Mouse (Mus musculus) cerebellum, postnatal 36 days (tissue): ENCODE measurements around the gene Gtpbp8.

ENCODE experiments used
- DNase-seq, 2 experiments: peaks; one replicate each; pipeline ENCODE4 v3.0.0; 2021 to 2022; ENCODE audit warnings: mixed read lengths in 2 of 2

The Gtpbp8 gene

DNA sequence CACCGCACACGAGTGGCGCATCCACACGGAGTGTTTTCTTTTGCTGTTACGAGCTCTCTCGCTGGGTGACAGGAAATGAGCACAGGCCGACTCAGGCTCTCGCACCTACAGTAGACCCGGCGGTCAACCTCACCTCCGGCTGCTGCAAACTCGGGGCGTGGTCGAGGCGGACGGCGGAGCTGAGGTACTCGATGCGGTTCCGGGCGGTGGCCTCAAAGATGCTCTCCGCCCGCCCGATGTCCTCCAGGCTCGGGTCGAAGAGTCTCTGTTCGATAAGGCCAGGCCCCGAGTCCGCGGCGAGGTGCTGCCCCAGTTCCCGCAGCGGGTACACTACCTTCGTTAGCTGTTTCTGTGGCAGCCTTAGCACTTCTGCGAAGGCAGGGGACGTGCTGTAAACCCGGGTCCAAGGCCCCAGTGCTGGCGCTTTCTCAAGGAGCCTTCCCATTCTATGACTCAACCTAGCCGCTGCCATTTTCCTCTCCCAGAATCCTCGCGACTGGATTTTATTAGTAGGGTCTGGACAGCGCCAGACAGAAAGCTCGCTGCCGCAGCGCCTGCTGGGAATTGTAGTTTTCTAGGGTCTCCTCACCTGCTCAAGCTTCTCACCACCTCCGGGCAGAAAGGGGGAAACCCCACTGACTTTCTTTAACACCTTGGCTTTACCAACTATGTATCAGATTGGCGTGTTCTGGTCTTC lies at the start of gene Gtpbp8:
Gtpbp8 (minus strand) TSS at position 498 of the 697 bp plus-strand sequence.
- peak; percentile 90 to 93 for DNase-seq

DNA sequence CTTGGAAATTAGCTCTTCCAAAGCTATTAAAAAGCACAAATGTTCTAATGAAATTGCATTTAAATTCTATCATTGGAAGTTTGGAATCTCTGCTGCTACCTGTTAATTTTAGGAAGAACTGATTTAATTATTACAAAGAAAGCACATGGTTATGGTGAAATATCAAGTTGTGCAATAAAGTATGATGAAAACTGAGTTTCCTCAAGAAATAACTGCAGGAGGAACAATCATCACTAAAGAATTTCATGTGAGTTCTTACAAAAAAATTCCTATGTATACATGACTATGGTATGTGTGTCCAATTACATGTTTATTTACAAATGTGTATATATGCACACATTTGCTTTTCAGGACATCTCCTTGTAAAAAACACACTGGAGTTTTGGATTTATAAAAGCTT lies 48.3 kb upstream of the Gtpbp8 start:
- no peak for DNase-seq

DNA sequence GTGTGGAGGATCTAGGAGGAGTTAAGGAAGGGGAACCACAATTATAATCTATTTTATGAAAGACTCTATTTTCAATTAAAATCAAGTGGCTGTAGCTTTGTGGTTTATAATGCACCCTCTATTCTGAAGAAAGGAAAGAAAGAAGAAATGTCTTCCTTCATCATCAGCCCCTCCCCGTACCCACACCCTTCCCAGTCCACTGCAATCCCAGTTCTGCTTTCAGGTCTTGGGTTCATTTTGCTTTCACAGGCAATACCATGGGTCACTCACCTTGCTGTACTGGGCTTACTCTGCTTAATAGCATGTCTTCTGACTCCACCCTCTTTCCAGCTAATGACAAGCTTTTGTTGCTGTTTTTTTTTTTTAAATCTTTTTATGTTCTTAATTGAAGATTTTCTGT lies 40.8 kb upstream of the Gtpbp8 start:
- no peak for DNase-seq

DNA sequence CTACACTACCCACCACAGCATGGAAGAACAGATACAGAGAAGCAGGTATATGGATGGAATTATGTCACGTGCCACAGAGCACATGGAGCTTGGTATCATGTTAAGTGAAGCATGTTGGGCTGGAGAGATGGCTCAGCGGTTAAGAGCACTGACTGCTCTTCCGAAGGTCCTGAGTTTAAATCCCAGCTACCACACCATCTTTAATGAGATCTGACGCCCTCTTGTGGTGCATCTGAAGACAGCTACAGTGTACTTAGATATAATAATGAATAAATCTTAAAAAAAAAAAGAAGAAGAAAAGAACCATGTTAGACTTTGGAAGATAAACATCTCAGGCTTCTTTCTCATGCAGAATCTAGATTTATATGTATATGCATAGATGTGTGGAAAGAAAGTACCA lies 34.6 kb upstream of the Gtpbp8 start:
- no peak for DNase-seq

DNA sequence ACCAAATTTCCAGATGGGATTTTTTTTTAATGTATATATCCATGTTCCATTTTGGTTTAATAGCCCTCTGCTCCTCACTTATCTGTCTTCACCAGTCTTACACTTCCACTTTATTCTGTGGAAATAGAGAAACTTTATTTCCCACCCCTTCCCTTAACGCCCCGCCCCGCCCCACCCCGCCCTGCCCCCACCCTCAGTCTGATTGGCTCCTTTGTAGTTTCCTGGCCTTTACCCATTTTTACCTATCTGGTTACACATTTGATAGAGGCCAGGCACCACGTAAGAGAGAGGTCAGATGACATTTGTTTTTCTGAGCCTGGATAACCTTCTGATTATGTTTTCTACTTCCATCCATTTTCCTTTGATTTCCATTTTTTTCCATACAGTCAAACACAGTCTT lies 33.3 kb upstream of the Gtpbp8 start:
- DNase-seq = no peak

DNA sequence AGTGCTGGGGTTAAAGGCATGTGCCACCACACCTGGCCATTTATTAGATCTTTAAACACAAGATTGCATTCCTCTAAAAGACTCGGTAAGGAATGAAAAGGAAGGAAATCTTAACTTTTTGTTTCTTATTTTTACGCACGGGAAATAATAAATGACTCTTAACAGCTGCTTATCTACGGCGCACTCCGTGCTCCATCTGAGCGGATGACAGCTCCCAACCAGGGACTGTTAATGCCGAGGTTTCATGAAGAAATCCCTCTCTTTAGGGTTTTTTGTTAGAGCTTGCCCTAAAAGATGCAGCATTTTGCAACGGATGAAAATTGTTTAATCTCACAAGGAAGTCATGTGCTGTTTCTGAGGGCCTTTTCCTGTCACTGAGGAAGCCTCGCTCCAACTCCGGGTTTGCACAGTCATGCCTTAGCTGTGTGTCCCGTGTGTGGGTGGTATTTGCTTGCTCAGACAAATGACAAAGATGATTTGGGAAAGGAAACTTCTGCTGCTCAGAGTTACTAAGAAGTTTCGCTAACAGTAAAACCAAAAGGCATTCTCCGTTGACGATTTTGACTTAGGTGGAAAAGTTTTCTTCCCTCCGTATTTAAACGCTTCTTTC lies 32.5 kb upstream of the Gtpbp8 start:
- DNase-seq = no peak

DNA sequence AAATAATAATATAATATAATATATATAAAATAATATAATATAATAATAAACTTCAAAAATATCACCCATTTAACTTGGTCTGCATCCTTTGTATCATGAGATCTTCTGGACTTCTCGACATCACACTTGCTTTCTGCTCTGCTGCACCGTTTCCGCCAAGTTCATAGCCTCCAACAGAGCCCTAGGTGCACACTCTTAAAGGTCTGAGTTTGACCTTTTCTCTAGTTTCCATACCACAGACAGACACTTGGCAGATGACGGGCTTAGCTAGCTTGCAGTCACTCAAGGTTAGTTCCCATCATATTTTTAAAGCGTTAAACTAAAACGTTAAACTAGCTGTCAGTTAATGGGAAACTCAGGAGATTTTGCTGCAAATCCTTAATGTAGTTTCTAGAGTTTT lies 28.0 kb upstream of the Gtpbp8 start:
- no peak for DNase-seq

DNA sequence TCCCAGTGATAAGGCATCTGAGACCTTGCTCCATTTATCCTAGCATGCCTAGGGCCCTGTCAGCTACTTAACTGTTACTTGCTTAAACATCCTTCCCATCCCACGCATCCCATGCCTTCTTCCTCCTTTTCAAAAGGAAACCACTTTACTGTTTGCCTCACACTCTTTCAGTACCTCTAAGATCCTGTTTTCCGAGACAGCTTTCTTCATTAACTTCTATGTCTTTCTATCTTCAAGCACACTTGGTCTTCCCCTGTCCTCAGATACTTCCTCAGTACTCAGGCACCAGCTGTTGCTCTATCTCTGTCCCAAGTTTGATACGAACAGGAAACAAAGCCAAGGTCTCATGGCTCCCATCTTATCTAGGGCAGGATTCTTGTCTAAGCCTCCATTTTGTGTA lies 27.5 kb upstream of the Gtpbp8 start:
- DNase-seq = no peak

DNA sequence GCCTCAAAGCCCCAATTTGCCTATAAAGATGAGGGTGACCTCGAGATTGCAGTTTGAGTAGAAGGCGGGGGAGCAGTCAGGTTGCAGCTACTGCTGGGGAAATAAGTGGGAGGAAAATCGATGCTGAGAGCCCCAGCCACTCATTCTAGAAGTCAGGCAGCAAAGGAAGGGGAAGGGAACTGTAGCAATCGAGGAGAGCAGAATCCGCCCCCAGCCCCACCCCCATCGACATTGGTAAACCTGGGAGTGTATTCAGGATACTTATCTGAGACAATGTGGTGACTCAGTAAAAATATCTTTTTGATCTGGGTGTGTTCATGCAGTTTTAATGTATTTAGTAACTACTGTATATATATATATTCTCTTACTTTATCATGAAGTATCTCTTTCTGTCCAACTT lies 26.4 kb upstream of the Gtpbp8 start:
- DNase-seq = no peak

DNA sequence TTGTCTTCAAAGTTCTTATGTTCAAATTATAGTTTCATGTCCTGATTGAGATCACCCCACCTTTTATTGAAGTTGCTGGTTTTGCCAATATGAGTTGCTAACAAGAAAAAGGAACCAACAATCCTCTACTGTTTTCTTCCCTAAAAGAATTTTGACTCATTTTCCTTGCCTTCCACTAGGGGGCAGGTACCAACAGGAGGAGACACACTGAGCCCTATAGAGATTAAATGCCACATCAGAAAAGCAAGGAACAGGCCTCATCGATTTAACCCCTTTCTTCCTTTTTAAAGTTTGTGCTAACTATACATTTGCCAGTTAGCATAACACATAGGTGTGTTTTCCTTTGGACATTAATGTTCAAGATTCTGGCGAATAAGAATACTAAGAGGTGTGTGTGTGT lies 21.8 kb upstream of the Gtpbp8 start:
- DNase-seq = no peak

DNA sequence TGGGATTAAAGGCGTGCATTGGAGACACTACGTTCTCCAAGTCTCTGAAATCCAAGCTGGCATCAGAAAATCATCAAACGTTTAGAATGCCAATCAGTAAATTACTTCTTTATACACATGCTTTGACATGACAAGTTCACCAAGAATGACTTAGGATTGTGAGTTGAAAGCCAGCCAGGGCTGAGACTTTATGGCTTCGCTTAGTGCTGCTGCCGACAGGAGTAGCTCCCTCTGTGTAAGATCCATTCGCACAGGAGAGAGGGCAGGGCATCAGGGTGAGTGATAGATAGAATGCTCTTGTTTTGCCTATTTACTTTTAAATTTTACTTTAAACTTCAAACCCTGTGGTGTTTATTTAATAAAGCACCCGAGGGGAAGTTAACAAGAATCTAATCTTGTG lies 21.3 kb upstream of the Gtpbp8 start:
- DNase-seq = no peak

DNA sequence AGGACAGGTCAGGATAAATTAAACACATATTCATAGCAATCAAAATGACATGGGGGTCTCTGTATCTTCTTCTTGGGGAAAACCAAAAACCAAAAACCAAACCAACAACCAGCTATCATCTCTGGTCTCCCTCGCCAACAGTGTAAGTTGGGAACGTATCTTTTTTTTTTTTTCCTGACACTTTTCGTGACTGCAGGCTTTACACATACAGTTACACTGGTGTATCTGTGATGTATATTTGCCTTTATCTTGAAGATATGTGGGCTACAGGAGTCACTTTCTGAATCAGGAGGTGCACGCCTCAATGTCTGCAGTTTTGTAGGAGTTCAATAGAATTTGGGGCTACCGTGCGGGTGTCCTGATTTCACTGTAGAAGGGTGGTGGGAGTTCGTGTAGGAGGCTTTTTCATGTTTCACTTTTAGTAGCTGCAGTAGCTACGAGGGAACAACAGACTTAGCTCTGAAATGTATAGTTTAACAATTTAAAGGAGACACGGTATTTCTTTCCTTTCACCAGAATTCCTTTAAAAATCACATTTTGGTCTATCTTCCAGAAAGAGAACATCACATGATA lies 20.2 kb upstream of the Gtpbp8 start:
- DNase-seq = no peak

DNA sequence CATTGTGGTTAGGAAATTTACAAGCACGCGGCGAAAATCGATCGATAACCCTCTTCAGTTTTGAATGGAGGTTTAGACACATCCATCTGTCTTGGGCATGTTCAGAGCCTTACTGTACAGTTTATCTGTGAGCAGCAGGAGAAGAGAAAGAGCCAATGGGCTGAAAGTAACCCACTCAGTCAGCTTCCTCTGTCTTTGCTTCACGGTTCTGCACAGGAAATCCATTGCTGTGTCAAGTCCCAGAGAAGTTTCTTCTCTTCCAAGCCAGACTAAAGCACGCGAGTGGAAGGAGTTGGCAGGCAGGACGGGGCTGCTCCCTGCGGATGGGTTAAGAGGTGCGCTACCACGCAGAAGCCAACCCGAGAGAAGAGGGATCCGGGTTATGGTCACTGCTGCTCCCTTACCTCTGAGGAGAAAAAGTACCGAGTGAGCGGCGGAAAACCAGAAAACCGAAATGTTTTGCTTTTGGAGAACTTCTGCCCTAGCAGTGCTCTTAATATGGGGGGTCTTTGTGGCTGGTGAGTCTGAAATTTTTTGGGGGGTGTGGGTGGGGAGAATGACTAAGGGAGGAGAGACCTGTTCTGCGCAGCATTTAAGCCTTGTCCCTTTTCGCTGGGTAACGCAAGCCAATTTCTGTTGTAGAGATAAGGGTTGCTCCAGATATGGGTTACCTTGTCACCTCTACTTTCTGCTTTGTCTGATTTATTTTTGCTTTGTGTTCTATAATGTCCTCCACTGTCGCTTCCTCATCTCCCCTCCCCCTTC lies 19.6 kb upstream of the Gtpbp8 start, which contains the start of gene Cd200r1:
Cd200r1 (plus strand) TSS at position 182 of the 765 bp plus-strand sequence.
- no peak for DNase-seq

DNA sequence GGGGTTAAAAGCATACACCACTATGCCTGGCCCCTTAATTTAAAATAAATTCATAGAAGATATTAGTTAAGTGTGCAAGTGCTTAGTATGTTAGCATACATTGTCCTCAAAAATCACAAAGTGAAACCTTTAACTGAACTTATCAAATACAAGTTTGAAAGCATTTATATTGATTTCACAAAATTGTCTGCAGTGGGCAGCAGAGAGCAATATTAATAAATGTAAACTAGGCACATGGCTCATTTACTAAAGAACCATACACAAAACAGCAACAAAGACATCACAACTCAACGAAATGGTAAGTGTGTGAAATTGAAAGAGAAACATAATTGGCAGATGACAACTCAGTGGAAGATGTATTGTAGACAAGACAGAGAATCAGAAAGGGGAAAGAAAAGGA lies 15.6 kb upstream of the Gtpbp8 start:
- DNase-seq = no peak

DNA sequence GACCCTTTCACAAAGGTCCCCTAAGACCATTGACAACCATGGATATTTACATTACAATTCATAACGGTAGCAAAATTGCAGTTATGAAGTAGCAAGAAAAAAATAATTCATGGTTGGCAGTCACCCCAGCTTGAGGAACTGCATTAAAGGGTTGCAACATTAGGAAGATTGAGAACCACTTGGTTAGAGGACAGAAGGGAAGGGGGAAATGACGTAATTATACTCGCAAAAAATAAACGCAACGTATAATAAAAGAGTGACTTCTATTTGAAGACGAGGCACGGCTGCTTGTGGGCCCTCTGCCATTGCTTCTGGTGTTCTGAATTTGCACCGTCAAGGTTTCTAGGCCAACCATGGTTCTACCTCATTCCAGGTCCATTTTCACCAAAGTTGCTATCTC lies 11.5 kb upstream of the Gtpbp8 start:
- DNase-seq = no peak

DNA sequence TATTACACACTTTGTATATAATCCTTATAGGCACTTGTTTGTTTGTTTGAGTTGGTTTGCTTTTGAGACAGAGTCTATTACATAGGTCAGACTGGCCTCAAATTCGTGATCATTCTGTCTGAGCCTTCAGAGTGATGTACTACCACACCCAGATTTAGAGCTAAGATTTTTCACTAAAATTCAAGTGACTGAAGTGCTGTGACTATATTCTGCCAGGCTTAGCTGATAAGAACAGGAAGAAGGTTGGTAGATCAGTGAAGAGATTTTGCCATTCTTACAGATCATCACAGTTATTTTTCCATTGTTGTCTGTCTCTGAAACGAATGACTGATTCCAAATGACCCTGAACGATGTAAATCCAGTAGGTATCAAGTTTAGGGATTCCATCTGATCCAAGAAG lies 1.8 kb upstream of the Gtpbp8 start:
- DNase-seq = no peak

DNA sequence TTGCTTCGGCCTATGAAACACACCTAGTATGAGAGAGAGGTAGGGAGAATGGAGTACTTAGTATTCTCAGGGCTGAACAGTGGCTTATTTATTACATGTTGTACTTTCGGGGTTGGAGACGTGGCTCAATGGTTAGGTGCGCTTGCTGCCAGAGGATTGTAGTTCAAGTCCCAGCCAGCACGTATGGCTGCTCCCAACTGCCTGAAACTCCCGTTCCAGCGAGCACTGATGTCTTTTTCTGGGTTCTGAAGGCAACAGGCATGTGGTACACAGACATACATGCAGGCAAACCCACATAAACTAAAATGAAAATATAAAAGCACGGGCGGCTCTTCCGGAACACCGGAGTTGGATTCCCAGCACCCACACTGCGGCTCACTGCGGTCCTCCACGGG lies 695 bp downstream of the Gtpbp8 start:
- no peak for DNase-seq

DNA sequence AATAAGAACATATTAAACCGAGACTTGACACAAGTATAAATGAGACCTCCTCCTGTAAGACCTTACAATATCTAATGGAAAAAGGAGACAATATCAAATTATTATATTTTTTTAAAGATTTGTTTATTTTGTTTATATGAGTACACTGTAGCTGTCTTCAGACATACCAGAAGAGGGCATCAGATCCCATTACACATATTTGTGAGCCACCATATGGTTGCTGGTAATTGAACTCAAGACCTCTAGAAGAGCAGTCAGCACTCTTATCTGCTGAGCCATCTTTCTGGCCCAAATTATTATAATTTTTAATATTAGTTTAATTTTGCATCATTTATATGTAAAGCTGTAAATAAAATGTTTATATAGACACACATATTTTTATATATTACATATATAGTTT lies 3.4 kb downstream of the Gtpbp8 start:
- DNase-seq = no peak

DNA sequence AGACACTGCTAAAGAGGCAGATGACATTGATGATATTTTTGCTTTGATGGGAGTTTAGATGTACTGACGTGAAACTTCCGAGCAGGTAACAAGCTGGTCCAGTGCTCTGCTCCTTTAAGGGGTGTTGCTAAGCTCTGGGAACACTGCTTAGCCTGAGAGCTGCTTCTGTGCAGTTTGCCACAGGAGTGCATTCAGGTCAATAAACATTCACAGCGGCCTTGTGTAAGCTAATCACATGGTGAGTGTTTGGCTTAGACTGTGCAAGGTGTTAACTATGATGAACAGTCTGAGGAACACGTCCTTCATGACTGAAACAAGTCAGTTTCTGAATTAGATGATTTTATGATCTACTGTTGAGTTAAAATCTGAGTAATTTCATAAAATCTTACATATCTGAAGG lies 10.0 kb downstream of the Gtpbp8 start:
- no peak for DNase-seq

DNA sequence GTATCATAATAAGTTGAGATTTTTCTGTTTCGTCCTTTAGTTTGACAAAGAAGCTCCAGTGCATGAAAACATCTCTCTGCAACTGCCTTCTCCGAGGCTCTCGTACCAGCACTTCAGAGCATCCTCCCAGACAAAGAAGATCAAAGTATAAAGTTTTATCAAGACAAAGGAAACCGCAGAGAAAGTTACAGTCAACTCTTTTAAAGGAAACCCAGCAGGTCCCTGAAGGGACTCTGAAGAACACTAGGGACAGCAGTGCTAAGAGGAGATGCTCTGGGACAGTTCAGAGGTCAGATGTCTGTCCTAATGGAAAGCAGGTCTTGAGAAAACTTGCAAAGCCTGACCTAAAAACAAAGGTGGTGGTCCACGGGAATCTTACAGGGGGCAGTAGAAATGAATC lies 10.5 kb downstream of the Gtpbp8 start:
- DNase-seq = no peak

DNA sequence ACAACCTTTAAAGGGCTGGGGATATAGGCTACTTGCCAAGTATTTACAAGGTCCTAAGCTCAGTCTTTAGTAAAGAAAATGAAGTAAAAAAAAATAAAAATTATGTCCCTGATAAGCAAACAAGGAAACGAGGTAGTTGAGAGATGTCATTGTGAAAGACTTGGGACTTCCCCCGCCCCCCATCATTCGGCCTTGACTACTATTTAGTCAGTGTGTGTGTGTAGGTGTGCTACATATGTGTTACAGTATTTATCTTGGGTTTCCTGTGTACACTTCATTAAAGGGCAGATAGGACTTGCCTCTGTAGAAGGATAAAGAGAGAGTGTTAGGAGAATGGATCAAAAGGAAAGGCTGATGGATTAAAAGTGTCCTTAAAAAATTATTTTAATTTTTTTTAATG lies 12.1 kb downstream of the Gtpbp8 start:
- DNase-seq = no peak

DNA sequence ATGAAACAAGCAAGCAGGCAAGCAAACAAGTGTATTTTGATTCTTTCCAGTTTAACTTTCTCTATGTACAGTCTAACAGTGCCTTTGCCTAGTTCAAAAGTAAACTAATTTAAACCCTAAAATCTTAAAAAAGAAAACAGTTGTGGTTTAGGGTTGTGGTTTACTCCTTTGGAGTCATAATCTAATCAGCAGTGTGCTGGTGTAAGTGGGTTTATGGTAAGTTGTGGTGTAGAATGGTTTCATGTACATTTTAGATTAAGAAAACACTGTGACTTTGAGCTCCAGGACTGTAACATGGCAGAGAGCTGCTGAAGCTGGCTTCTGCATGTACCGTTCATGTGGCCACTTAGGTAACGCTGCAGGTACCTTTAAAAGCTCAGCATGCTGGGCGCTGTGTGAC lies 18.6 kb downstream of the Gtpbp8 start:
- no peak for DNase-seq

DNA sequence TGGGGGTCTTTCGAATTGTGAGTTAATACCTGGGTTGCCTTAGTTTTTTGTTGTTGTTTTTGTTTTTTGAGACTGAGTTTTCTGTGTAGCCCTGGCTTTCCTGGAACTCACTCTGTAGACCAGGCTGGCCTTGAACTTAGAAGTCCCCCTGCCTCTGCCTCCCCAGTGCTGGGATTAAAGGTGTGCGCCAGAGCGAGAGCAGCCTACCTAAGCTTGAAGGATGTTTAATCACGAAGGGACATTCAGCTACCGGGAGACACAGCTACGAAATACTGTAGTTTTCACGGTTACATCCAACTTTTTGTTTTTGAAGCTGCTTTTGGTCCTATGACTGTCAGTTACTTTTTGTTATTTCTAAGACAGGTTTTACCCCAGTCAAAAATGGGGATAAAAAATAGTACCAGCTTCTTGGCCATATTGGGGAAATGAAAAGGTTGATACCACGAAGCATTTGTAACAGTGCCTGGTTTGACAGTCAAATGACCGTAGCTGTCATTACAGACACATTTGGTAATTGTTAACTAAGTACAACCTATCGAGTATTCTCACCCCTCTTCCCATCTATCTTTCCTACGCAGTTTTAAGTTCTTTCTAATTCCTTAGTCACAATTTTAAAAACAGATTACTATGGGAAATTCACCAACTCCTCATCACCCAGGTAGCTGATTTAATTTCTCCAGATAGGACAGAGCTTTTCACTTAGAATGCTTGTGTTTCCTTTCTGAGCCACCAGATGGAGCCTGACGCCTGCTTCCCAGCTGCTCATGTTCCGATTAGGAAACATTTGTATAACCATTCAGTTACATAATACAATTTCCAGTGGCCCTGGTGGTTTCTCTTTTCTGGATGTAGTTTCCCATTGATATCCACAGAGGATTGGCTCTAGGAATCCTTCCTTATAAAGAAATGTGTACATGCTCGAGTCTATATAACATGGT lies 20.6 kb downstream of the Gtpbp8 start:
- peak; percentile 76 to 87 for DNase-seq
